Mouse (Mus musculus): ENCODE results near the gene Wdr62. TPM values are rescaled to one million over a fixed set of nuclear protein-coding genes. Genes with fewer than 3 reads are reported as not detected.

The Wdr62 gene
- total RNA-seq, 2 experiments from 2014 or later, result 4.0 to 21.6 TPM

GRCm38 (mm10) chr7:30308076-30309005, 28.1 kb upstream of the Wdr62 start, which contains the start of gene Alkbh6:
TSS of gene Alkbh6 (plus strand) at chr7:30308717.
- ATAC-seq (replicated peaks; ENCODE audit: poor library complexity, severe bottlenecking), result peak; percentile 99

GRCm38 (mm10) chr7:30306083-30306779, 26.0 kb upstream of the Wdr62 start:
- ATAC-seq (replicated peaks; ENCODE audit: poor library complexity, severe bottlenecking), result no peak

- ATAC-seq (replicated peaks; ENCODE audit: poor library complexity, severe bottlenecking), result peak; percentile 71
Measured at GRCm38 (mm10) chr7:30300914-30301313, 20.7 kb upstream of the Wdr62 start.

- ATAC-seq (replicated peaks; ENCODE audit: poor library complexity, severe bottlenecking), result no peak
Measured at GRCm38 (mm10) chr7:30297266-30297665, 17.0 kb upstream of the Wdr62 start.

- no peak for ATAC-seq (replicated peaks; ENCODE audit: poor library complexity, severe bottlenecking)
Measured at GRCm38 (mm10) chr7:30296816-30297215, 16.6 kb upstream of the Wdr62 start.

- ATAC-seq (replicated peaks; ENCODE audit: poor library complexity, severe bottlenecking), result no peak
Measured at GRCm38 (mm10) chr7:30295103-30295502, 14.9 kb upstream of the Wdr62 start.

- ATAC-seq (replicated peaks; ENCODE audit: poor library complexity, severe bottlenecking), result no peak
Measured at GRCm38 (mm10) chr7:30294296-30294695, 14.1 kb upstream of the Wdr62 start.

- ATAC-seq (replicated peaks; ENCODE audit: poor library complexity, severe bottlenecking), result no peak
Measured at GRCm38 (mm10) chr7:30293795-30294194, 13.6 kb upstream of the Wdr62 start.

GRCm38 (mm10) chr7:30291215-30292131, 11.3 kb upstream of the Wdr62 start, which contains the start of gene Clip3:
TSS of gene Clip3 (plus strand) at chr7:30291728.
- no peak for ATAC-seq (replicated peaks; ENCODE audit: poor library complexity, severe bottlenecking)

GRCm38 (mm10) chr7:30289714-30290399, 9.6 kb upstream of the Wdr62 start:
- no peak for ATAC-seq (replicated peaks; ENCODE audit: poor library complexity, severe bottlenecking)

GRCm38 (mm10) chr7:30289071-30289713, 9.0 kb upstream of the Wdr62 start:
- ATAC-seq (replicated peaks; ENCODE audit: poor library complexity, severe bottlenecking), result no peak

GRCm38 (mm10) chr7:30288046-30288445, 7.8 kb upstream of the Wdr62 start:
- ATAC-seq (replicated peaks; ENCODE audit: poor library complexity, severe bottlenecking), result no peak

GRCm38 (mm10) chr7:30286701-30287410, 6.6 kb upstream of the Wdr62 start:
- ATAC-seq (replicated peaks; ENCODE audit: poor library complexity, severe bottlenecking), result no peak; the same call in 1 of the 2 replicates

- ATAC-seq (replicated peaks; ENCODE audit: poor library complexity, severe bottlenecking), result no peak
Measured at GRCm38 (mm10) chr7:30282740-30283139, 2.5 kb upstream of the Wdr62 start.

GRCm38 (mm10) chr7:30281522-30281921, 1.3 kb upstream of the Wdr62 start:
- ATAC-seq (replicated peaks; ENCODE audit: poor library complexity, severe bottlenecking), result no peak

- ATAC-seq (replicated peaks; ENCODE audit: poor library complexity, severe bottlenecking), result peak; percentile 43
Measured at GRCm38 (mm10) chr7:30280670-30281138, 485 bp upstream of the Wdr62 start.

- ATAC-seq (replicated peaks; ENCODE audit: poor library complexity, severe bottlenecking), result no peak
Measured at GRCm38 (mm10) chr7:30279536-30279935, 683 bp downstream of the Wdr62 start.

GRCm38 (mm10) chr7:30278911-30279310, 1.3 kb downstream of the Wdr62 start:
- no peak for ATAC-seq (replicated peaks; ENCODE audit: poor library complexity, severe bottlenecking)
